Comparison of ENCODE assay signal across 8 mouse cellular contexts in genomic region chr2:174327295-174327981, GRCm38 (mm10). TPM values are rescaled to one million over a fixed set of nuclear protein-coding genes. Genes with fewer than 3 reads are reported as not detected.
DNase-seq lines count a peak whose midpoint lies in the region; ATAC-seq lines count a peak whose summit lies in the region.

No protein-coding gene starts in this region.

- peaks cover 28% of the 10 kb centered on the region for H3K4me1 ChIP-seq in forebrain, embryonic 15.5 days
- peaks cover 38% of the 10 kb centered on the region for H3K4me1 ChIP-seq in hindbrain, embryonic 10.5 days (replicated peaks)

- WGBS in forebrain, embryonic 15.5 days, result 57% methylated on average over 64 of the region's 64 CpGs
- 49% methylated on average over 64 of the region's 64 CpGs for WGBS in hindbrain, embryonic 10.5 days
- 49% methylated on average over 55 of the region's 64 CpGs for WGBS in macrophage (ENCODE audit: missing documents)

- H3K36me3 ChIP-seq in forebrain, embryonic 15.5 days, result no peaks in the 10 kb centered on the region
- H3K36me3 ChIP-seq in hindbrain, embryonic 10.5 days, result peaks cover 13% of the 10 kb centered on the region; the same call in 1 of the 2 replicates
- no peaks in the 10 kb centered on the region for H3K36me3 ChIP-seq in macrophage (ENCODE audit: inconsistent target)

- no peaks in the 10 kb centered on the region for H3K9me3 ChIP-seq in forebrain, embryonic 15.5 days
- peaks cover 13% of the 10 kb centered on the region for H3K9me3 ChIP-seq in hindbrain, embryonic 10.5 days

- peak overlapping the region; percentile 51; the same call in 1 of the 2 replicates for H3K27ac ChIP-seq in forebrain, embryonic 15.5 days (replicated peaks)
- peak overlapping the region; percentile 82 for H3K27ac ChIP-seq in hindbrain, embryonic 10.5 days
- H3K27ac ChIP-seq in macrophage, result peak overlapping the region; percentile 66

- peak; percentile 79 for DNase-seq in MEL-GATA-1-ER (ENCODE audit: extremely low read depth, low read depth)
- peak; percentile 67 for DNase-seq in cerebellum, adult 11 months
- peak; percentile 78 for DNase-seq in hindbrain, embryonic 10.5 days (ENCODE audit: low spot score)
- peak; percentile 65 to 75 for DNase-seq in left cerebral cortex, adult 18-20 months (ENCODE audit: low spot score in 2 of 2)
- DNase-seq in right cerebral cortex, adult 2 months (ENCODE audit: low spot score in 2 of 2), result peak; percentile 73 to 81
- peak; percentile 42 for DNase-seq in urinary bladder, postnatal 25 days (ENCODE audit: low spot score)

- peak overlapping the region; percentile 67 for H3K4me2 ChIP-seq in forebrain, embryonic 15.5 days (replicated peaks)

- peaks cover 20% of the 10 kb centered on the region for H3K79me2 ChIP-seq in macrophage (ENCODE audit: inconsistent target)

- H3K4me3 ChIP-seq in forebrain, embryonic 15.5 days, result peak overlapping the region; percentile 74
- H3K4me3 ChIP-seq in hindbrain, embryonic 10.5 days, result peak overlapping the region; percentile 98
- H3K4me3 ChIP-seq in macrophage (ENCODE audit: inconsistent target), result peak overlapping the region; percentile 56

- H3K27me3 ChIP-seq in forebrain, embryonic 15.5 days, result no peaks in the 10 kb centered on the region
- H3K27me3 ChIP-seq in hindbrain, embryonic 10.5 days (ENCODE audit: insufficient read depth, poor library complexity, severe bottlenecking), result 0 out of 2 replicates have a peak, but pooled peaks cover 6% of the 10 kb centered on the region

- H3K9ac ChIP-seq in forebrain, embryonic 15.5 days (replicated peaks), result peak overlapping the region; percentile 94

- ATAC-seq in forebrain, embryonic 15.5 days (replicated peaks), result peak; percentile 75

RNA-seq across cellular contexts. Expression of gene Gm20721, which starts 19.1 kb away (rescaled TPM):
- polyA plus RNA-seq in forebrain, embryonic 15.5 days (2015; fragmentation: Nextera tagmentation; extraction: Ambion mirVana), result 6.7 and 7.5 TPM in 2 replicates
- polyA plus RNA-seq in hindbrain, embryonic 10.5 days (2016; fragmentation: Nextera tagmentation; extraction: Ambion mirVana), result 10.5 and 13.1 TPM in 2 replicates
- 1 to 10 TPM; 2.4 to 2.7 TPM for total RNA-seq in left cerebral cortex, adult 18-20 months (2021)
- total RNA-seq in macrophage (2018; cell fraction: chromatin; rRNA removed), result under 1 TPM in 1 of 26 experiments, not detected in 25; 0.33 TPM
- total RNA-seq in macrophage (2018; cell fraction: cytosol; rRNA removed), result 1 to 10 TPM in 19 of 26 experiments, under 1 TPM in 7; 0.22 to 3.9 (median 1.3) TPM
- total RNA-seq in macrophage (2018; cell fraction: nucleus; rRNA removed), result under 1 TPM in 7 of 26 experiments, not detected in 19; 0.29 to 1.00 (median 0.40) TPM
- 0.79 to 12.4 TPM (median 1.1 TPM) in 3 replicates for polyA plus RNA-seq in macrophage (2018)

RNA-seq across cellular contexts. Expression of gene Gnas, which starts 43.3 kb away (rescaled TPM):
- 1,144 and 1,250 TPM in 2 replicates for polyA plus RNA-seq in forebrain, embryonic 15.5 days (2015; fragmentation: Nextera tagmentation; extraction: Ambion mirVana)
- polyA plus RNA-seq in hindbrain, embryonic 10.5 days (2016; fragmentation: Nextera tagmentation; extraction: Ambion mirVana), result 1,166 and 1,270 TPM in 2 replicates
- total RNA-seq in left cerebral cortex, adult 18-20 months (2021), result 1,000 to 10,000 TPM; 1,817 to 1,846 TPM
- total RNA-seq in macrophage (2018; cell fraction: chromatin; rRNA removed), result 100 to 1,000 TPM; 101 to 298 (median 163) TPM
- 100 to 1,000 TPM; 612 to 859 (median 697) TPM for total RNA-seq in macrophage (2018; cell fraction: cytosol; rRNA removed)
- total RNA-seq in macrophage (2018; cell fraction: nucleus; rRNA removed), result 100 to 1,000 TPM; 146 to 349 (median 236) TPM
- 589 to 618 TPM (median 597 TPM) in 3 replicates for polyA plus RNA-seq in macrophage (2018)

Comparison
In these comparisons a context has a peak if more than half of its experiments do, and no peak if none do; other contexts are left out.
1. Peak in every context shown above with its lines: DNase-seq, ATAC-seq, H3K4me3 ChIP-seq and H3K27ac ChIP-seq.